ENCODE assay signal across 15 mouse cellular contexts in the genomic region with DNA sequence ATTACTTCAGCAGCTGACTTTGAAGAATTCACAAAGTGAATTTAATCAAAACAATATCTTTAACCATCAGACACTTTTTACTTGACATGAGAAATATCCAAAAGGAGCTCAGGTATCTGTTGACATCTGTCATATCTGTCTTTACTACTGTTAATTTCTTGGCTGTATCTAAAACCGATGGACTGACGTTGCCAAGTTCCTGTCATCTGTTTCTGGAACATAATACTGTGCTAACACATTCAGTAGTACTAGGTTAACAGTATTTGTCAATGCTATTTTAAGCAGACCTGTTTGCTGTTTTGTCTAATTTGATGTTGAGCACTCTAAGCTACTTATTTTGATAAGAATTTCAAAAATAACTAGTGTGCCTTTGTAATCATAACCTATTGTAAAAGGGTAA.
"Had no signal": no experiment of that assay in that cellular context is flagged by ENCODE, and none has a peak within 500 bp of the region (broad histone marks: within the 10 kb centered on the region; RNA-seq: fewer than 3 reads in every experiment).

No protein-coding gene starts in this region.

- H3K9me3 ChIP-seq: limb, embryonic 15.5 days; liver, embryonic 12.5 days; midbrain, embryonic 10.5 days; neural tube, embryonic 15.5 days had no signal

- H3K4me2 ChIP-seq: limb, embryonic 15.5 days; liver, embryonic 12.5 days; lung, embryonic 14.5 days; neural tube, embryonic 15.5 days had no signal

- H3K36me3 ChIP-seq: limb, embryonic 15.5 days; midbrain, embryonic 10.5 days; neural tube, embryonic 15.5 days had no signal

- ATAC-seq: liver, embryonic 12.5 days had no signal

- H3K27ac ChIP-seq: limb, embryonic 15.5 days; liver, embryonic 12.5 days; midbrain, embryonic 10.5 days; neural tube, embryonic 15.5 days; stomach, postnatal 0 days had no signal

- H3K9ac ChIP-seq: limb, embryonic 15.5 days; liver, embryonic 12.5 days; lung, embryonic 14.5 days; neural tube, embryonic 15.5 days had no signal

- H3K4me1 ChIP-seq: limb, embryonic 15.5 days; midbrain, embryonic 10.5 days; neural tube, embryonic 15.5 days had no signal

- H3K27me3 ChIP-seq: limb, embryonic 15.5 days; liver, embryonic 12.5 days; neural tube, embryonic 15.5 days had no signal

- H3K4me3 ChIP-seq: limb, embryonic 15.5 days; liver, embryonic 12.5 days; midbrain, embryonic 10.5 days; myocyte; neural tube, embryonic 15.5 days had no signal

- DNase-seq: kidney, postnatal 36 days; layer of hippocampus, adult 9-11 months; layer of hippocampus, postnatal 36 days; lung, embryonic 14.5 days; lung, postnatal 10 days; lung, postnatal 4 days; midbrain, embryonic 14.5 days; right cerebral cortex, adult 18-20 months; right cerebral cortex, postnatal 25 days had no signal
